Mouse (Mus musculus): Measurements from ENCODE around the gene Tmem121b. TPM values are rescaled to one million over a fixed set of nuclear protein-coding genes. Genes with fewer than 3 reads are reported as not detected.

Tmem121b gene
- polyA plus RNA-seq, 1 experiment = 0.01 TPM

- peaks cover 55% of the 10 kb centered on the region for H3K79me2 ChIP-seq (ENCODE audit: control insufficient read depth, insufficient read depth)
- H3K27me3 ChIP-seq (ENCODE audit: control insufficient read depth, insufficient read depth, insufficient read length) = no peaks in the 10 kb centered on the region
- H3K36me3 ChIP-seq (ENCODE audit: control insufficient read depth, insufficient read depth) = no peaks in the 10 kb centered on the region
- H3ac ChIP-seq (ENCODE audit: control insufficient read depth, insufficient read length) = no peak overlapping the region
- no peak for TF ChIP-seq USF1 (IDR thresholded peaks at IDR 0.05; ENCODE audit: low read depth)
- no peak for TF ChIP-seq CEBPB (IDR thresholded peaks at IDR 0.05; ENCODE audit: insufficient read depth, poor library complexity, severe bottlenecking)
- TF ChIP-seq MYOD1 (IDR thresholded peaks at IDR 0.05; ENCODE audit: control insufficient read depth in 1 of 3, insufficient read length in 2 of 3, low read depth in 2 of 3) = no peak
- TF ChIP-seq POLR2AphosphoS2 (IDR thresholded peaks at IDR 0.05; ENCODE audit: insufficient read length, low read depth) = no peak
- no peak for TF ChIP-seq POLR2A (IDR thresholded peaks at IDR 0.05; ENCODE audit: insufficient read length, low read depth)
- TF ChIP-seq MAX (IDR thresholded peaks at IDR 0.05; ENCODE audit: low read depth) = no peak
- no peak for TF ChIP-seq REST (IDR thresholded peaks at IDR 0.05; ENCODE audit: insufficient read depth, insufficient read length)
- TF ChIP-seq SRF (IDR thresholded peaks at IDR 0.05; ENCODE audit: control insufficient read depth, insufficient read length, low read depth) = no peak
- no peak for TF ChIP-seq TCF12 (IDR thresholded peaks at IDR 0.05; ENCODE audit: insufficient read depth, poor library complexity, severe bottlenecking)
- TF ChIP-seq TCF3 (IDR thresholded peaks at IDR 0.05; ENCODE audit: insufficient read length, low read depth) = no peak
- TF ChIP-seq MYOG (IDR thresholded peaks at IDR 0.05; ENCODE audit: control insufficient read depth in 1 of 3, insufficient read depth in 1 of 3, insufficient read length in 2 of 3, low read depth in 2 of 3) = no peak
- TF ChIP-seq E2F4 (IDR thresholded peaks at IDR 0.05; ENCODE audit: insufficient read depth) = no peak
- H3K4me2 ChIP-seq (ENCODE audit: low read depth) = peak overlapping the region; percentile 93
- H3K4me3 ChIP-seq = no peak overlapping the region
Observed at GRCm38 (mm10) chr6:120465393-120465792, 28.2 kb downstream of the Tmem121b start.

- peak overlapping the region; percentile 50 for H3K4me3 ChIP-seq
- no peak overlapping the region for H3ac ChIP-seq (ENCODE audit: control insufficient read depth, insufficient read length)
- no peaks in the 10 kb centered on the region for H3K27me3 ChIP-seq (ENCODE audit: control insufficient read depth, insufficient read depth, insufficient read length)
- H3K4me2 ChIP-seq (ENCODE audit: low read depth) = peak overlapping the region; percentile 93
- no peaks in the 10 kb centered on the region for H3K36me3 ChIP-seq (ENCODE audit: control insufficient read depth, insufficient read depth)
- peaks cover 47% of the 10 kb centered on the region for H3K79me2 ChIP-seq (ENCODE audit: control insufficient read depth, insufficient read depth)
- TF ChIP-seq SRF (IDR thresholded peaks at IDR 0.05; ENCODE audit: control insufficient read depth, insufficient read length, low read depth) = no peak
- TF ChIP-seq TCF12 (IDR thresholded peaks at IDR 0.05; ENCODE audit: insufficient read depth, poor library complexity, severe bottlenecking) = no peak
- TF ChIP-seq USF1 (IDR thresholded peaks at IDR 0.05; ENCODE audit: low read depth) = no peak
- no peak for TF ChIP-seq MYOD1 (IDR thresholded peaks at IDR 0.05; ENCODE audit: control insufficient read depth in 1 of 3, insufficient read length in 2 of 3, low read depth in 2 of 3)
- no peak for TF ChIP-seq TCF3 (IDR thresholded peaks at IDR 0.05; ENCODE audit: insufficient read length, low read depth)
- no peak for TF ChIP-seq POLR2A (IDR thresholded peaks at IDR 0.05; ENCODE audit: insufficient read length, low read depth)
- TF ChIP-seq MAX (IDR thresholded peaks at IDR 0.05; ENCODE audit: low read depth) = no peak
- no peak for TF ChIP-seq MYOG (IDR thresholded peaks at IDR 0.05; ENCODE audit: control insufficient read depth in 1 of 3, insufficient read depth in 1 of 3, insufficient read length in 2 of 3, low read depth in 2 of 3)
- TF ChIP-seq REST (IDR thresholded peaks at IDR 0.05; ENCODE audit: insufficient read depth, insufficient read length) = no peak
- no peak for TF ChIP-seq CEBPB (IDR thresholded peaks at IDR 0.05; ENCODE audit: insufficient read depth, poor library complexity, severe bottlenecking)
- no peak for TF ChIP-seq POLR2AphosphoS2 (IDR thresholded peaks at IDR 0.05; ENCODE audit: insufficient read length, low read depth)
- TF ChIP-seq E2F4 (IDR thresholded peaks at IDR 0.05; ENCODE audit: insufficient read depth) = no peak
Observed at GRCm38 (mm10) chr6:120464406-120464939, 29.1 kb downstream of the Tmem121b start.

GRCm38 (mm10) chr6:120463884-120464283 lies 29.7 kb downstream of the Tmem121b start:
- no peaks in the 10 kb centered on the region for H3K36me3 ChIP-seq (ENCODE audit: control insufficient read depth, insufficient read depth)
- TF ChIP-seq TCF12 (IDR thresholded peaks at IDR 0.05; ENCODE audit: insufficient read depth, poor library complexity, severe bottlenecking) (no peak), USF1 (IDR thresholded peaks at IDR 0.05; ENCODE audit: low read depth) (peak; percentile 21), REST (IDR thresholded peaks at IDR 0.05; ENCODE audit: insufficient read depth, insufficient read length) (no peak), E2F4 (IDR thresholded peaks at IDR 0.05; ENCODE audit: insufficient read depth) (no peak), CEBPB (IDR thresholded peaks at IDR 0.05; ENCODE audit: insufficient read depth, poor library complexity, severe bottlenecking) (no peak), MYOD1 (IDR thresholded peaks at IDR 0.05; ENCODE audit: control insufficient read depth in 1 of 3, insufficient read length in 2 of 3, low read depth in 2 of 3) (no peak), TCF3 (IDR thresholded peaks at IDR 0.05; ENCODE audit: insufficient read length, low read depth) (no peak), POLR2AphosphoS2 (IDR thresholded peaks at IDR 0.05; ENCODE audit: insufficient read length, low read depth) (no peak), POLR2A (IDR thresholded peaks at IDR 0.05; ENCODE audit: insufficient read length, low read depth) (no peak)
- peak overlapping the region; percentile 50 for H3ac ChIP-seq (ENCODE audit: control insufficient read depth, insufficient read length)
- H3K4me3 ChIP-seq = peak overlapping the region; percentile 50
- H3K79me2 ChIP-seq (ENCODE audit: control insufficient read depth, insufficient read depth) = peaks cover 43% of the 10 kb centered on the region
- H3K4me2 ChIP-seq (ENCODE audit: low read depth) = peak overlapping the region; percentile 93
- no peaks in the 10 kb centered on the region for H3K27me3 ChIP-seq (ENCODE audit: control insufficient read depth, insufficient read depth, insufficient read length)

- no peaks in the 10 kb centered on the region for H3K27me3 ChIP-seq (ENCODE audit: control insufficient read depth, insufficient read depth, insufficient read length)
- TF ChIP-seq POLR2A (IDR thresholded peaks at IDR 0.05; ENCODE audit: insufficient read length, low read depth) (peak; percentile 90), SRF (IDR thresholded peaks at IDR 0.05; ENCODE audit: control insufficient read depth, insufficient read length, low read depth) (no peak), POLR2AphosphoS2 (IDR thresholded peaks at IDR 0.05; ENCODE audit: insufficient read length, low read depth) (peak; percentile 87), MAX (IDR thresholded peaks at IDR 0.05; ENCODE audit: low read depth) (no peak), MYOD1 (IDR thresholded peaks at IDR 0.05; ENCODE audit: control insufficient read depth in 1 of 3, insufficient read length in 2 of 3, low read depth in 2 of 3) (no peak)
- no peaks in the 10 kb centered on the region for H3K36me3 ChIP-seq (ENCODE audit: control insufficient read depth, insufficient read depth)
- peak within 1 kb of the TSS; percentile 50 for H3ac ChIP-seq (ENCODE audit: control insufficient read depth, insufficient read length)
- H3K4me2 ChIP-seq (ENCODE audit: low read depth) = peak within 1 kb of the TSS; percentile 93
- H3K79me2 ChIP-seq (ENCODE audit: control insufficient read depth, insufficient read depth) = peaks cover 38% of the 10 kb centered on the region
- peak within 1 kb of the TSS; percentile 50 for H3K4me3 ChIP-seq
Observed at GRCm38 (mm10) chr6:120463086-120463871, 30.3 kb downstream of the Tmem121b start, which contains the start of gene Il17ra. Gene Il17ra (plus strand): TSS chr6:120463247.

All from myocyte (in vitro differentiated cells).